Mouse (Mus musculus) megakaryocyte, embryonic 14.5 days (primary cell): ENCODE results near the gene Tmem181a.
"Not testable (repeated sequence)": the region's sequence is repeated elsewhere in the genome, so short reads cannot be mapped to it uniquely, and the experiment has no call there.

Experiments
- FLI1 ChIP-seq: IDR thresholded peaks from 2 replicates; pipeline ENCODE4 v1.6.1; 2012; ENCODE audit warnings: low read length, inconsistent platforms, mixed read lengths
- GATA1 ChIP-seq: IDR thresholded peaks from 3 replicates; pipeline ENCODE4 v1.6.1; 2012; ENCODE audit warnings: mixed read lengths, low read length, inconsistent platforms, borderline replicate concordance

- not testable (repeated sequence) for TF ChIP-seq GATA1, FLI1
Measured at GRCm38 (mm10) chr17:6316379-6317126, 59.9 kb downstream of the Tmem181a start.
